Mouse (Mus musculus) retina, postnatal 1 day (tissue): ENCODE data around the gene Srrm1.
"Not testable (repeated sequence)": the region's sequence is repeated elsewhere in the genome, so short reads cannot be mapped to it uniquely, and the experiment has no call there.

Experiments used
- DNase-seq: peaks from one replicate; pipeline ENCODE4 v3.0.0-alpha.2; 2012

Srrm1 gene

GRCm38 (mm10) chr4:135300248-135301041 is 52.7 kb downstream of the Srrm1 start:
- no peak for DNase-seq

- DNase-seq: no peak
These were observed 54.4 kb downstream of the Srrm1 start for GRCm38 (mm10) chr4:135298680-135299079.

GRCm38 (mm10) chr4:135297931-135298546 is 55.1 kb downstream of the Srrm1 start:
- peak; percentile 92 for DNase-seq

GRCm38 (mm10) chr4:135297146-135297545 is 56.0 kb downstream of the Srrm1 start:
- no peak for DNase-seq

- DNase-seq: no peak
These were observed 56.6 kb downstream of the Srrm1 start for GRCm38 (mm10) chr4:135296565-135296964.

- no peak for DNase-seq
These were observed 59.3 kb downstream of the Srrm1 start for GRCm38 (mm10) chr4:135293813-135294212.

- peak; percentile 43 for DNase-seq
These were observed 60.5 kb downstream of the Srrm1 start for GRCm38 (mm10) chr4:135292477-135293089.

- DNase-seq: no peak
These were observed 61.3 kb downstream of the Srrm1 start for GRCm38 (mm10) chr4:135291841-135292240.

GRCm38 (mm10) chr4:135291199-135291598 is 61.9 kb downstream of the Srrm1 start:
- DNase-seq: no peak

- no peak for DNase-seq
These were observed 65.1 kb downstream of the Srrm1 start for GRCm38 (mm10) chr4:135287975-135288374.

- peak; percentile 65 for DNase-seq
These were observed 66.2 kb downstream of the Srrm1 start for GRCm38 (mm10) chr4:135286833-135287395.

- no peak for DNase-seq
These were observed 67.0 kb downstream of the Srrm1 start for GRCm38 (mm10) chr4:135286033-135286622.

GRCm38 (mm10) chr4:135285436-135285835 is 67.7 kb downstream of the Srrm1 start:
- no peak for DNase-seq

- DNase-seq: no peak
These were observed 69.2 kb downstream of the Srrm1 start for GRCm38 (mm10) chr4:135283875-135284274.

- no peak for DNase-seq
These were observed 69.7 kb downstream of the Srrm1 start for GRCm38 (mm10) chr4:135283417-135283816.

- DNase-seq: no peak
These were observed 70.3 kb downstream of the Srrm1 start for GRCm38 (mm10) chr4:135282651-135283290.

GRCm38 (mm10) chr4:135280016-135280415 is 73.1 kb downstream of the Srrm1 start:
- DNase-seq: not testable (repeated sequence)

- no peak for DNase-seq
These were observed 76.3 kb downstream of the Srrm1 start for GRCm38 (mm10) chr4:135276681-135277379.

GRCm38 (mm10) chr4:135274761-135275160 is 78.4 kb downstream of the Srrm1 start:
- no peak for DNase-seq

GRCm38 (mm10) chr4:135273307-135273682 is 79.8 kb downstream of the Srrm1 start:
- no peak for DNase-seq

- DNase-seq: peak; percentile 99
These were observed 80.3 kb downstream of the Srrm1 start, which contains the start of gene Clic4 for GRCm38 (mm10) chr4:135272640-135273306. Clic4 (minus strand) TSS chr4:135272814.
